Mouse (Mus musculus) myocyte (in vitro differentiated cells): ENCODE measurements around the gene Hoxa4.

Source experiments
- CEBPB ChIP-seq: IDR thresholded peaks from 2 replicates; pipeline ENCODE4 v1.6.1; 2011; ENCODE audit warnings: mild to moderate bottlenecking, moderate library complexity; ENCODE audit not compliant: poor library complexity, insufficient read depth, severe bottlenecking
- E2F4 ChIP-seq: IDR thresholded peaks from one replicate; pipeline ENCODE4 v1.6.1; 2011; ENCODE audit warnings: mild to moderate bottlenecking, control low read depth, moderate library complexity; ENCODE audit not compliant: insufficient read depth
- MAX ChIP-seq: IDR thresholded peaks from one replicate; pipeline ENCODE4 v1.6.1; 2011; ENCODE audit warnings: low read depth, mild to moderate bottlenecking, control low read depth
- MYOD1 ChIP-seq, 3 experiments: IDR thresholded peaks; one replicate each; pipeline ENCODE4 v1.6.1; 2011; ENCODE audit warnings: control low read depth in 2 of 3, low read depth in 2 of 3, mild to moderate bottlenecking in 2 of 3, moderate library complexity in 1 of 3; ENCODE audit not compliant: insufficient read length in 2 of 3, control insufficient read depth in 1 of 3
- MYOG ChIP-seq, 3 experiments: IDR thresholded peaks; one replicate each; pipeline ENCODE4 v1.6.1; 2011; ENCODE audit warnings: control low read depth in 2 of 3, low read depth in 2 of 3, mild to moderate bottlenecking in 2 of 3; ENCODE audit not compliant: insufficient read length in 2 of 3, control insufficient read depth in 1 of 3, insufficient read depth in 1 of 3
- POLR2A ChIP-seq: IDR thresholded peaks from one replicate; pipeline ENCODE4 v1.6.1; 2011; ENCODE audit warnings: low read depth, mild to moderate bottlenecking, control low read depth, moderate library complexity; ENCODE audit not compliant: insufficient read length
- POLR2AphosphoS2 ChIP-seq: IDR thresholded peaks from one replicate; pipeline ENCODE4 v1.6.1; 2011; ENCODE audit warnings: low read depth, control low read depth; ENCODE audit not compliant: insufficient read length
- REST ChIP-seq: IDR thresholded peaks from one replicate; pipeline ENCODE4 v1.6.1; 2011; ENCODE audit warnings: mild to moderate bottlenecking, control low read depth, moderate library complexity; ENCODE audit not compliant: insufficient read depth, insufficient read length
- SRF ChIP-seq: IDR thresholded peaks from one replicate; pipeline ENCODE4 v1.6.1; 2011; ENCODE audit warnings: low read depth; ENCODE audit not compliant: control insufficient read depth, insufficient read length
- TCF12 ChIP-seq: IDR thresholded peaks from one replicate; pipeline ENCODE4 v1.6.1; 2011; ENCODE audit warnings: mild to moderate bottlenecking, control low read depth; ENCODE audit not compliant: poor library complexity, insufficient read depth, severe bottlenecking
- USF1 ChIP-seq: IDR thresholded peaks from one replicate; pipeline ENCODE4 v1.6.1; 2011; ENCODE audit warnings: low read depth, mild to moderate bottlenecking, control low read depth, moderate library complexity

DNA sequence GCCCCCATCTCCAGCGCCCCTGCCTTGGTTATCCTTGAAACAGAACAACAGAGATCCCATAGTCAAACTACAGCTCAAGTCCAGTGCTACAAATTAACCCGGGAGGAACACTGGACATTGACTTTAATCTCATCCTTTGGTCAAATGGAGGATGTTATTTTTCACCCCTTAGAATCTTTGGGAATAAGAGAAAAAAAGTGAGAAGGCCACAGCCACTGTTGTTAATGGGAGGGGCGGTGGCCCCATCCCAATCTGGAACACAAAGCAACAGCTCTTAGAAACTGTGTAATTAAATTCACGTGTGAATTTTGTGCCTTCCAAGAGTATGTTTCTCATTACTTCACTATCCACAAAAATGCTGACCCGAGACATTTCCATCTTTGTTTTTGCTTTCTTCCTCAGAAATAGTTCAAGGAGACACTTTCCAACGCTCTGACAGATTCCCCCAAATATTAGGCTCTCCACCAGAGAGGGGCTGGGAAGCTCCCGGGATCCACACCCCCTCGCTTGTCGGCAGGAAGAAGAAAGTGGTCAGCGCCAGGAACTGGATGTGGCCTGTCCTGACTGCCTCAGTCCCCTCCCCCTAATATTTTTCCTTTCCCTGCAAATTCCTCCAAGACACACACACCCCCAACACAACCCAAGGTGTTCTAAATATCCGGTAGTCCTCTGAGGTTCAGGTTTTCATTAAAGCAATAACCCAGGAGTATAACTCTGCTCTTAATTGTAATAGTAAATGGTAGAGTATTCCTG is 36.1 kb upstream of the Hoxa4 start:
- TF ChIP-seq POLR2A (no peak), REST (no peak), MAX (no peak), E2F4 (no peak), TCF12 (no peak), MYOD1 (IDR thresholded peaks at IDR 0.05; ENCODE audit: control insufficient read depth in 1 of 3, insufficient read length in 2 of 3, low read depth in 2 of 3) (no peak), SRF (no peak), POLR2AphosphoS2 (no peak), USF1 (no peak), CEBPB (no peak), MYOG (IDR thresholded peaks at IDR 0.05; ENCODE audit: control insufficient read depth in 1 of 3, insufficient read depth in 1 of 3, insufficient read length in 2 of 3, low read depth in 2 of 3) (no peak)
